Mouse (Mus musculus) forebrain, embryonic 10.5 days (tissue): ENCODE measurements at regions not wholly inside any gene's neighbourhood (a gene's known extent, or its start where the extent isn't known, plus 50 kb on each side); places are given as distances from the start of the nearest gene placed in this dataset.

ENCODE experiments used
- DNase-seq: peaks from one replicate; pipeline ENCODE4 v3.0.0-alpha.2; 2017; ENCODE audit warnings: low spot score; ENCODE audit errors: extremely low spot score
- H3K27ac ChIP-seq: fragments of 300-500 bp; sonication (generic); 2 replicates; pipeline ENCODE4 v1.5.1; 2016; ENCODE audit warnings: mild to moderate bottlenecking
- H3K27me3 ChIP-seq: fragments of 300-500 bp; sonication (generic); 2 replicates; pipeline ENCODE4 v1.6.1; 2016; ENCODE audit warnings: mild to moderate bottlenecking; ENCODE audit not compliant: poor library complexity, severe bottlenecking
- H3K36me3 ChIP-seq: fragments of 300-500 bp; sonication (generic); replicated peaks from 2 replicates; pipeline ENCODE4 v1.6.1; 2016; ENCODE audit warnings: mild to moderate bottlenecking, moderate library complexity
- H3K4me1 ChIP-seq: fragments of 300-500 bp; sonication (generic); 2 replicates; pipeline ENCODE4 v1.6.1; 2016
- H3K4me3 ChIP-seq: fragments of 300-500 bp; sonication (generic); 2 replicates; pipeline ENCODE4 v1.5.1; 2016; ENCODE audit warnings: mild to moderate bottlenecking, moderate library complexity
- H3K9me3 ChIP-seq: fragments of 300-500 bp; sonication (generic); 2 replicates; pipeline ENCODE4 v1.6.1; 2016; ENCODE audit warnings: mild to moderate bottlenecking, moderate library complexity
- WGBS: fragments of 180-500 bp; shearing (Covaris S2); methylation state at CpG from one replicate; pipeline ENCODE4 v1.1.7; 2016; 5-methylcytosine and 5-hydroxymethylcytosine counted together

GRCm38 (mm10) chr5:91818195-91818594 lies 144.7 kb downstream of the Rchy1 start:
- H3K4me1 ChIP-seq: peaks cover 22% of the 10 kb centered on the region
- no peak for DNase-seq
- H3K27ac ChIP-seq: peak overlapping the region; percentile 63; the same call in 1 of the 2 replicates
- no peaks in the 10 kb centered on the region for H3K9me3 ChIP-seq
- no peaks in the 10 kb centered on the region for H3K36me3 ChIP-seq
- H3K27me3 ChIP-seq: no peaks in the 10 kb centered on the region
- H3K4me3 ChIP-seq: no peak overlapping the region
- WGBS: 76% methylated on average over 11 of the region's 11 CpGs

GRCm38 (mm10) chr5:91816376-91816950 lies 146.4 kb downstream of the Rchy1 start:
- H3K4me3 ChIP-seq: no peak overlapping the region
- peaks cover 22% of the 10 kb centered on the region for H3K4me1 ChIP-seq
- no peak for DNase-seq
- WGBS: 93% methylated on average over 3 of the region's 3 CpGs
- H3K27me3 ChIP-seq: no peaks in the 10 kb centered on the region
- H3K9me3 ChIP-seq: no peaks in the 10 kb centered on the region
- no peak overlapping the region for H3K27ac ChIP-seq
- H3K36me3 ChIP-seq: no peaks in the 10 kb centered on the region

- DNase-seq: no peak
- 75% methylated on average over 6 of the region's 6 CpGs for WGBS
- no peaks in the 10 kb centered on the region for H3K9me3 ChIP-seq
- no peak overlapping the region for H3K4me3 ChIP-seq
- H3K4me1 ChIP-seq: peaks cover 22% of the 10 kb centered on the region
- no peaks in the 10 kb centered on the region for H3K36me3 ChIP-seq
- H3K27me3 ChIP-seq: no peaks in the 10 kb centered on the region
- H3K27ac ChIP-seq: no peak overlapping the region
Measured at GRCm38 (mm10) chr5:91814956-91815355, 147.9 kb downstream of the Rchy1 start.

GRCm38 (mm10) chr5:91814417-91814762 lies 148.5 kb downstream of the Rchy1 start:
- H3K36me3 ChIP-seq: no peaks in the 10 kb centered on the region
- no peak for DNase-seq
- no peaks in the 10 kb centered on the region for H3K9me3 ChIP-seq
- H3K4me3 ChIP-seq: no peak overlapping the region
- H3K4me1 ChIP-seq: peaks cover 21% of the 10 kb centered on the region
- 89% methylated on average over 4 of the region's 4 CpGs for WGBS
- no peaks in the 10 kb centered on the region for H3K27me3 ChIP-seq
- H3K27ac ChIP-seq: no peak overlapping the region

GRCm38 (mm10) chr5:91813547-91814416 lies 149.1 kb downstream of the Rchy1 start:
- no peak overlapping the region for H3K4me3 ChIP-seq
- H3K27me3 ChIP-seq: no peaks in the 10 kb centered on the region
- WGBS: 94% methylated on average over 5 of the region's 5 CpGs
- H3K36me3 ChIP-seq: no peaks in the 10 kb centered on the region
- no peak for DNase-seq
- H3K9me3 ChIP-seq: no peaks in the 10 kb centered on the region
- H3K4me1 ChIP-seq: peaks cover 15% of the 10 kb centered on the region
- no peak overlapping the region for H3K27ac ChIP-seq

GRCm38 (mm10) chr5:91807070-91808065 lies 155.5 kb downstream of the Rchy1 start:
- Histone ChIP-seq H3K27me3 (no peaks in the 10 kb centered on the region), H3K9me3 (no peaks in the 10 kb centered on the region), H3K27ac (peak overlapping the region; percentile 20; the same call in 1 of the 2 replicates), H3K36me3 (no peaks in the 10 kb centered on the region), H3K4me3 (no peak overlapping the region), H3K4me1 (peaks cover 9% of the 10 kb centered on the region; the same call in 1 of the 2 replicates)
- no peak for DNase-seq
- WGBS: 83% methylated on average over 18 of the region's 18 CpGs

- Histone ChIP-seq H3K27ac (no peak overlapping the region), H3K36me3 (no peaks in the 10 kb centered on the region), H3K4me3 (no peak overlapping the region), H3K9me3 (no peaks in the 10 kb centered on the region), H3K27me3 (no peaks in the 10 kb centered on the region), H3K4me1 (no peaks in the 10 kb centered on the region)
- 90% methylated on average over 3 of the region's 3 CpGs for WGBS
- DNase-seq: no peak
Measured at GRCm38 (mm10) chr5:91801297-91801980, 161.4 kb downstream of the Rchy1 start.

- WGBS: 92% methylated on average over 3 of the region's 3 CpGs
- Histone ChIP-seq H3K27me3 (no peaks in the 10 kb centered on the region), H3K4me3 (no peak overlapping the region), H3K36me3 (no peaks in the 10 kb centered on the region), H3K9me3 (no peaks in the 10 kb centered on the region), H3K27ac (no peak overlapping the region), H3K4me1 (peaks cover 5% of the 10 kb centered on the region)
- DNase-seq: no peak
Measured at GRCm38 (mm10) chr5:91797362-91797761, 165.5 kb downstream of the Rchy1 start.

GRCm38 (mm10) chr5:91792732-91793131 lies 170.1 kb downstream of the Rchy1 start:
- no peak for DNase-seq
- Histone ChIP-seq H3K36me3 (no peaks in the 10 kb centered on the region), H3K4me3 (no peak overlapping the region), H3K27me3 (no peaks in the 10 kb centered on the region), H3K9me3 (no peaks in the 10 kb centered on the region), H3K4me1 (peaks cover 11% of the 10 kb centered on the region), H3K27ac (peak overlapping the region; percentile 27; the same call in 1 of the 2 replicates)
- 70% methylated on average over 6 of the region's 6 CpGs for WGBS

GRCm38 (mm10) chr5:91790412-91790811 lies 172.5 kb downstream of the Rchy1 start:
- peaks cover 11% of the 10 kb centered on the region for H3K4me1 ChIP-seq
- WGBS: 62% methylated on average over 2 of the region's 2 CpGs
- H3K27ac ChIP-seq: no peak overlapping the region
- no peak for DNase-seq
- H3K9me3 ChIP-seq: no peaks in the 10 kb centered on the region
- H3K27me3 ChIP-seq: no peaks in the 10 kb centered on the region
- H3K36me3 ChIP-seq: no peaks in the 10 kb centered on the region
- H3K4me3 ChIP-seq: no peak overlapping the region

- Histone ChIP-seq H3K4me3 (no peak overlapping the region), H3K4me1 (no peaks in the 10 kb centered on the region), H3K27me3 (no peaks in the 10 kb centered on the region), H3K27ac (no peak overlapping the region), H3K9me3 (no peaks in the 10 kb centered on the region), H3K36me3 (no peaks in the 10 kb centered on the region)
- no peak for DNase-seq
- WGBS: 86% methylated on average over 8 of the region's 8 CpGs
Measured at GRCm38 (mm10) chr5:91783966-91784365, 178.9 kb downstream of the Rchy1 start.

GRCm38 (mm10) chr5:91776971-91777370 lies 185.9 kb downstream of the Rchy1 start:
- peaks cover 11% of the 10 kb centered on the region for H3K4me1 ChIP-seq
- no peak overlapping the region for H3K27ac ChIP-seq
- no peaks in the 10 kb centered on the region for H3K9me3 ChIP-seq
- no peak for DNase-seq
- no peaks in the 10 kb centered on the region for H3K36me3 ChIP-seq
- no peak overlapping the region for H3K4me3 ChIP-seq
- H3K27me3 ChIP-seq: no peaks in the 10 kb centered on the region
